Mouse (Mus musculus) small intestine, adult 2 months (tissue): ENCODE measurements around the gene Sipa1l1. TPM values are rescaled to one million over a fixed set of nuclear protein-coding genes. Genes with fewer than 3 reads are reported as not detected.
"Not testable (repeated sequence)": the region's sequence is repeated elsewhere in the genome, so short reads cannot be mapped to it uniquely, and the experiment has no call there.

Experiments used
- H3K27ac ChIP-seq: fragments of 200-500 bp; 2 replicates; pipeline ENCODE4 v1.5.1; 2012; ENCODE audit warnings: low read depth, low read length, control low read depth, inconsistent platforms; ENCODE audit not compliant: insufficient read depth
- H3K27me3 ChIP-seq: fragments of 200-500 bp; 2 replicates; pipeline ENCODE4 v1.6.1; 2012; ENCODE audit warnings: mild to moderate bottlenecking, moderate library complexity, low read length, inconsistent platforms; ENCODE audit not compliant: control insufficient read depth, insufficient read depth
- H3K36me3 ChIP-seq: fragments of 200-500 bp; 2 replicates; pipeline ENCODE4 v1.6.1; 2012; ENCODE audit warnings: mild to moderate bottlenecking, low read length, control low read depth, inconsistent platforms; ENCODE audit not compliant: control insufficient read depth, insufficient read depth
- H3K4me1 ChIP-seq: fragments of 200-500 bp; 2 replicates; pipeline ENCODE4 v1.6.1; 2012; ENCODE audit warnings: low read length, inconsistent platforms, mixed read lengths; ENCODE audit not compliant: control insufficient read depth, insufficient read depth, insufficient read length
- H3K4me3 ChIP-seq: fragments of 200-500 bp; 2 replicates; pipeline ENCODE4 v1.5.1; 2012; ENCODE audit warnings: low read depth, mild to moderate bottlenecking, control low read depth, inconsistent platforms, low read length, moderate library complexity
- CTCF ChIP-seq: fragments of 200-500 bp; IDR thresholded peaks from 2 replicates; pipeline ENCODE4 v1.5.1; 2012; ENCODE audit warnings: low read depth, mild to moderate bottlenecking, control low read depth, inconsistent platforms, low read length, moderate library complexity, mixed read lengths; ENCODE audit not compliant: insufficient replicate concordance, insufficient read length; ENCODE audit errors: extremely low read depth
- POLR2A ChIP-seq: fragments of 200-500 bp; IDR thresholded peaks from 2 replicates; pipeline ENCODE4 v1.6.1; 2012; ENCODE audit warnings: low read depth, mild to moderate bottlenecking, control low read depth, inconsistent platforms, low read length, moderate library complexity
- WGBS: fragments of 180-500 bp; shearing (Covaris S2); methylation state at CpG from one replicate; pipeline ENCODE4 v1.1.7; 2018; 5-methylcytosine and 5-hydroxymethylcytosine counted together
- polyA plus RNA-seq: library from polyadenylated mRNA; depleted of rRNA; stranded (reverse); fragments of >200 nt; gene quantifications from 2 replicates; pipeline ENCODE4 v1.2.3, GENCODE M21; 2012

The Sipa1l1 gene
- polyA plus RNA-seq, 1 experiment: 13.4 TPM

GRCm38 (mm10) chr12:82175709-82176108 is 6.6 kb downstream of the Sipa1l1 start:
- H3K4me3 ChIP-seq: no peak overlapping the region
- WGBS: 48% methylated on average over 3 of the region's 3 CpGs
- H3K27me3 ChIP-seq: no peaks in the 10 kb centered on the region
- no peak for TF ChIP-seq POLR2A
- no peak for TF ChIP-seq CTCF
- H3K4me1 ChIP-seq: peaks cover 23% of the 10 kb centered on the region; the same call in 1 of the 2 replicates
- H3K27ac ChIP-seq: no peak overlapping the region
- H3K36me3 ChIP-seq: peaks cover 3% of the 10 kb centered on the region; the same call in 1 of the 2 replicates

- no peak overlapping the region for H3K27ac ChIP-seq
- peaks cover 14% of the 10 kb centered on the region; the same call in 1 of the 2 replicates for H3K4me1 ChIP-seq
- H3K36me3 ChIP-seq: peaks cover 5% of the 10 kb centered on the region
- WGBS: 81% methylated on average over 4 of the region's 4 CpGs
- H3K4me3 ChIP-seq: no peak overlapping the region
- no peaks in the 10 kb centered on the region for H3K27me3 ChIP-seq
- TF ChIP-seq CTCF: no peak
- TF ChIP-seq POLR2A: no peak
Measured at GRCm38 (mm10) chr12:82178636-82179035, 9.5 kb downstream of the Sipa1l1 start.

GRCm38 (mm10) chr12:82179626-82180025 is 10.5 kb downstream of the Sipa1l1 start:
- Histone ChIP-seq H3K27me3 (no peaks in the 10 kb centered on the region), H3K27ac (no peak overlapping the region), H3K36me3 (peaks cover 5% of the 10 kb centered on the region), H3K4me1 (peaks cover 9% of the 10 kb centered on the region; the same call in 1 of the 2 replicates), H3K4me3 (no peak overlapping the region)
- WGBS: 85% methylated on average over 4 of the region's 4 CpGs
- no peak for TF ChIP-seq CTCF
- TF ChIP-seq POLR2A: no peak

GRCm38 (mm10) chr12:82186156-82186555 is 17.0 kb downstream of the Sipa1l1 start:
- H3K36me3 ChIP-seq, H3K4me3 ChIP-seq, H3K27ac ChIP-seq, H3K27me3 ChIP-seq: not testable (repeated sequence)
- peaks cover 17% of the 10 kb centered on the region; the same call in 1 of the 2 replicates for H3K4me1 ChIP-seq

GRCm38 (mm10) chr12:82186740-82187139 is 17.6 kb downstream of the Sipa1l1 start:
- no peak overlapping the region for H3K27ac ChIP-seq
- no peaks in the 10 kb centered on the region for H3K27me3 ChIP-seq
- no peak for TF ChIP-seq POLR2A
- no peak for TF ChIP-seq CTCF
- WGBS: 64% methylated on average over 3 of the region's 3 CpGs
- H3K36me3 ChIP-seq: peaks cover 2% of the 10 kb centered on the region; the same call in 1 of the 2 replicates
- H3K4me3 ChIP-seq: no peak overlapping the region
- peaks cover 17% of the 10 kb centered on the region; the same call in 1 of the 2 replicates for H3K4me1 ChIP-seq

GRCm38 (mm10) chr12:82187178-82187839 is 18.2 kb downstream of the Sipa1l1 start:
- no peak for TF ChIP-seq POLR2A
- TF ChIP-seq CTCF: no peak
- no peaks in the 10 kb centered on the region for H3K27me3 ChIP-seq
- H3K27ac ChIP-seq: no peak overlapping the region
- H3K4me3 ChIP-seq: no peak overlapping the region
- no peaks in the 10 kb centered on the region for H3K36me3 ChIP-seq
- peaks cover 17% of the 10 kb centered on the region; the same call in 1 of the 2 replicates for H3K4me1 ChIP-seq
- 56% methylated on average over 7 of the region's 7 CpGs for WGBS

GRCm38 (mm10) chr12:82188321-82189075 is 19.4 kb downstream of the Sipa1l1 start:
- Histone ChIP-seq H3K4me3 (no peak overlapping the region), H3K4me1 (peaks cover 17% of the 10 kb centered on the region; the same call in 1 of the 2 replicates), H3K36me3 (no peaks in the 10 kb centered on the region), H3K27me3 (no peaks in the 10 kb centered on the region), H3K27ac (no peak overlapping the region)
- TF ChIP-seq POLR2A (no peak), CTCF (no peak)
- WGBS: 75% methylated on average over 9 of the region's 9 CpGs
